Mouse (Mus musculus) midbrain, embryonic 12.5 days (tissue): ENCODE measurements around the gene Phactr1. TPM values are rescaled to one million over a fixed set of nuclear protein-coding genes. Genes with fewer than 3 reads are reported as not detected.

ENCODE experiments used
- ATAC-seq: fragments of 200-750 bp; cut with Nextera tagmentation; 2 replicates; pipeline ENCODE4 v1.8.0; 2017; ENCODE audit warnings: low read depth, moderate TSS enrichment, moderate library complexity; ENCODE audit not compliant: low FRiP score
- H3K27ac ChIP-seq: fragments of 300-500 bp; sonication (generic); replicated peaks from 2 replicates; pipeline ENCODE4 v1.5.1; 2016; ENCODE audit warnings: mild to moderate bottlenecking
- H3K27me3 ChIP-seq: fragments of 300-500 bp; sonication (generic); 2 replicates; pipeline ENCODE4 v1.6.1; 2016; ENCODE audit warnings: mild to moderate bottlenecking
- H3K36me3 ChIP-seq: fragments of 300-500 bp; sonication (generic); 2 replicates; pipeline ENCODE4 v1.6.1; 2016
- H3K4me1 ChIP-seq: fragments of 300-500 bp; sonication (generic); 2 replicates; pipeline ENCODE4 v1.6.1; 2016
- H3K4me2 ChIP-seq: fragments of 300-500 bp; sonication (generic); replicated peaks from 2 replicates; pipeline ENCODE4 v1.6.1; 2016; ENCODE audit warnings: mild to moderate bottlenecking, moderate library complexity
- H3K4me3 ChIP-seq: fragments of 300-500 bp; sonication (generic); 2 replicates; pipeline ENCODE4 v1.5.1; 2016; ENCODE audit warnings: mild to moderate bottlenecking
- H3K9ac ChIP-seq: fragments of 300-500 bp; sonication (generic); replicated peaks from 2 replicates; pipeline ENCODE4 v1.6.1; 2016; ENCODE audit warnings: mild to moderate bottlenecking, moderate library complexity
- H3K9me3 ChIP-seq: fragments of 300-500 bp; sonication (generic); 2 replicates; pipeline ENCODE4 v1.6.1; 2016; ENCODE audit warnings: mild to moderate bottlenecking
- WGBS: fragments of 180-500 bp; shearing (Covaris S2); methylation state at CpG from one replicate; pipeline ENCODE4 v1.1.7; 2016; 5-methylcytosine and 5-hydroxymethylcytosine counted together
- polyA plus RNA-seq: library from polyadenylated mRNA; unstranded; fragments of >200 nt; fragmentation: Nextera tagmentation; extraction: Ambion mirVana; gene quantifications from 2 replicates; pipeline ENCODE4 v1.2.1, GENCODE M21; 2016

The Phactr1 gene
- polyA plus RNA-seq, 1 experiment from 2014 or later, result 23.2 TPM

GRCm38 (mm10) chr13:42989481-42989880 is 309.1 kb downstream of the Phactr1 start:
- ATAC-seq, result no peak
- no peak overlapping the region for H3K27ac ChIP-seq
- H3K4me3 ChIP-seq, result no peak overlapping the region
- 92% methylated on average over 5 of the region's 5 CpGs for WGBS
- no peaks in the 10 kb centered on the region for H3K9me3 ChIP-seq
- no peaks in the 10 kb centered on the region for H3K36me3 ChIP-seq
- H3K9ac ChIP-seq, result no peak overlapping the region
- no peaks in the 10 kb centered on the region for H3K27me3 ChIP-seq
- no peak overlapping the region for H3K4me2 ChIP-seq
- H3K4me1 ChIP-seq, result peaks cover 4% of the 10 kb centered on the region; the same call in 1 of the 2 replicates

GRCm38 (mm10) chr13:42990051-42990450 is 309.6 kb downstream of the Phactr1 start:
- Histone ChIP-seq H3K4me1 (peaks cover 4% of the 10 kb centered on the region; the same call in 1 of the 2 replicates), H3K27ac (no peak overlapping the region), H3K36me3 (no peaks in the 10 kb centered on the region), H3K9me3 (no peaks in the 10 kb centered on the region), H3K4me2 (no peak overlapping the region), H3K27me3 (no peaks in the 10 kb centered on the region), H3K4me3 (no peak overlapping the region), H3K9ac (no peak overlapping the region)
- WGBS, result 91% methylated on average over 3 of the region's 3 CpGs
- ATAC-seq, result no peak

- Histone ChIP-seq H3K9ac (no peak overlapping the region), H3K27ac (no peak overlapping the region), H3K9me3 (no peaks in the 10 kb centered on the region), H3K4me3 (no peak overlapping the region), H3K4me1 (peaks cover 4% of the 10 kb centered on the region; the same call in 1 of the 2 replicates), H3K27me3 (no peaks in the 10 kb centered on the region), H3K4me2 (no peak overlapping the region), H3K36me3 (no peaks in the 10 kb centered on the region)
- no peak for ATAC-seq
- 85% methylated on average over 2 of the region's 2 CpGs for WGBS
These were observed 310.2 kb downstream of the Phactr1 start for GRCm38 (mm10) chr13:42990493-42991111.

GRCm38 (mm10) chr13:42991164-42991563 is 310.7 kb downstream of the Phactr1 start:
- no peak for ATAC-seq
- Histone ChIP-seq H3K4me3 (no peak overlapping the region), H3K27me3 (no peaks in the 10 kb centered on the region), H3K9me3 (no peaks in the 10 kb centered on the region), H3K4me2 (no peak overlapping the region), H3K9ac (no peak overlapping the region), H3K27ac (no peak overlapping the region), H3K4me1 (peaks cover 4% of the 10 kb centered on the region; the same call in 1 of the 2 replicates), H3K36me3 (no peaks in the 10 kb centered on the region)
- WGBS, result 70% methylated on average over 3 of the region's 3 CpGs

GRCm38 (mm10) chr13:42992306-42992705 is 311.9 kb downstream of the Phactr1 start:
- WGBS, result 56% methylated on average over 4 of the region's 4 CpGs

GRCm38 (mm10) chr13:42994276-42994675 is 313.9 kb downstream of the Phactr1 start:
- no peak overlapping the region for H3K4me3 ChIP-seq
- H3K27me3 ChIP-seq, result no peaks in the 10 kb centered on the region
- H3K36me3 ChIP-seq, result no peaks in the 10 kb centered on the region
- H3K9me3 ChIP-seq, result no peaks in the 10 kb centered on the region
- 85% methylated on average over 3 of the region's 3 CpGs for WGBS
- no peak overlapping the region for H3K4me2 ChIP-seq
- no peak overlapping the region for H3K9ac ChIP-seq
- peaks cover 4% of the 10 kb centered on the region; the same call in 1 of the 2 replicates for H3K4me1 ChIP-seq
- ATAC-seq, result no peak
- no peak overlapping the region for H3K27ac ChIP-seq

More at GRCm38 (mm10) chr13:42992306-42992705, 311.9 kb downstream of the Phactr1 start:
- H3K9ac ChIP-seq, result no peak overlapping the region
- peaks cover 4% of the 10 kb centered on the region; the same call in 1 of the 2 replicates for H3K4me1 ChIP-seq
- no peak overlapping the region for H3K4me3 ChIP-seq
- no peak overlapping the region for H3K27ac ChIP-seq
- H3K27me3 ChIP-seq, result no peaks in the 10 kb centered on the region
- ATAC-seq, result 0 out of 2 replicates have a peak, but pooled peaks have one; percentile 52
- no peaks in the 10 kb centered on the region for H3K36me3 ChIP-seq
- H3K4me2 ChIP-seq, result no peak overlapping the region
- no peaks in the 10 kb centered on the region for H3K9me3 ChIP-seq

- Histone ChIP-seq H3K36me3 (no peaks in the 10 kb centered on the region), H3K4me2 (no peak overlapping the region), H3K27me3 (no peaks in the 10 kb centered on the region), H3K4me1 (peaks cover 4% of the 10 kb centered on the region; the same call in 1 of the 2 replicates), H3K27ac (no peak overlapping the region), H3K9ac (no peak overlapping the region), H3K9me3 (no peaks in the 10 kb centered on the region), H3K4me3 (no peak overlapping the region)
- WGBS, result 84% methylated on average over 4 of the region's 4 CpGs
- ATAC-seq, result no peak
These were observed 315.8 kb downstream of the Phactr1 start for GRCm38 (mm10) chr13:42996188-42996587.

GRCm38 (mm10) chr13:42999287-42999686 is 318.9 kb downstream of the Phactr1 start:
- Histone ChIP-seq H3K9ac (no peak overlapping the region), H3K4me1 (no peaks in the 10 kb centered on the region), H3K27me3 (no peaks in the 10 kb centered on the region), H3K27ac (no peak overlapping the region), H3K36me3 (no peaks in the 10 kb centered on the region), H3K4me3 (no peak overlapping the region), H3K9me3 (no peaks in the 10 kb centered on the region), H3K4me2 (no peak overlapping the region)
- 85% methylated on average over 3 of the region's 3 CpGs for WGBS
- ATAC-seq, result no peak

- H3K9ac ChIP-seq, result no peak overlapping the region
- H3K4me1 ChIP-seq, result no peaks in the 10 kb centered on the region
- no peak overlapping the region for H3K27ac ChIP-seq
- no peaks in the 10 kb centered on the region for H3K36me3 ChIP-seq
- H3K9me3 ChIP-seq, result no peaks in the 10 kb centered on the region
- no peak for ATAC-seq
- no peaks in the 10 kb centered on the region for H3K27me3 ChIP-seq
- no peak overlapping the region for H3K4me3 ChIP-seq
- 30% methylated on average over 3 of the region's 3 CpGs for WGBS
- no peak overlapping the region for H3K4me2 ChIP-seq
These were observed 324.7 kb downstream of the Phactr1 start for GRCm38 (mm10) chr13:43005131-43005579.

- WGBS, result 75% methylated on average over 5 of the region's 5 CpGs
- H3K27me3 ChIP-seq, result no peaks in the 10 kb centered on the region
- ATAC-seq, result no peak
These were observed 328.0 kb downstream of the Phactr1 start for GRCm38 (mm10) chr13:43008466-43008865.

GRCm38 (mm10) chr13:43009596-43009995 is 329.2 kb downstream of the Phactr1 start:
- Histone ChIP-seq H3K4me2 (no peak overlapping the region), H3K27me3 (no peaks in the 10 kb centered on the region), H3K36me3 (no peaks in the 10 kb centered on the region), H3K9me3 (no peaks in the 10 kb centered on the region), H3K4me3 (no peak overlapping the region), H3K4me1 (peaks cover 5% of the 10 kb centered on the region; the same call in 1 of the 2 replicates), H3K27ac (no peak overlapping the region), H3K9ac (no peak overlapping the region)
- ATAC-seq, result no peak
- 91% methylated on average over 3 of the region's 3 CpGs for WGBS

More at GRCm38 (mm10) chr13:43008466-43008865, 328.0 kb downstream of the Phactr1 start:
- no peak overlapping the region for H3K4me3 ChIP-seq
- no peak overlapping the region for H3K4me2 ChIP-seq
- H3K27ac ChIP-seq, result no peak overlapping the region
- H3K9ac ChIP-seq, result no peak overlapping the region
- H3K9me3 ChIP-seq, result no peaks in the 10 kb centered on the region
- H3K36me3 ChIP-seq, result no peaks in the 10 kb centered on the region
- peaks cover 5% of the 10 kb centered on the region; the same call in 1 of the 2 replicates for H3K4me1 ChIP-seq

- Histone ChIP-seq H3K9ac (no peak overlapping the region), H3K9me3 (no peaks in the 10 kb centered on the region), H3K27ac (no peak overlapping the region), H3K36me3 (no peaks in the 10 kb centered on the region), H3K4me3 (no peak overlapping the region), H3K4me2 (no peak overlapping the region), H3K4me1 (peaks cover 7% of the 10 kb centered on the region), H3K27me3 (no peaks in the 10 kb centered on the region)
- no peak for ATAC-seq
- 32% methylated on average over 3 of the region's 3 CpGs for WGBS
These were observed 331.1 kb downstream of the Phactr1 start for GRCm38 (mm10) chr13:43011516-43011915.
